Mouse (Mus musculus) ES-Bruce4 (cell line): ENCODE data around the gene Gm13279. TPM values are rescaled to one million over a fixed set of nuclear protein-coding genes. Genes with fewer than 3 reads are reported as not detected.

Experiments used
- H3K27ac ChIP-seq: 2 replicates; pipeline ENCODE4 v1.5.1; 2012; ENCODE audit warnings: low read length, inconsistent platforms; ENCODE audit not compliant: insufficient read depth
- H3K27me3 ChIP-seq: 2 replicates; pipeline ENCODE4 v1.6.1; 2012; ENCODE audit warnings: mild to moderate bottlenecking, low read length, inconsistent platforms; ENCODE audit not compliant: control insufficient read depth, poor library complexity, insufficient read depth, severe bottlenecking
- H3K36me3 ChIP-seq: 2 replicates; pipeline ENCODE4 v1.6.1; 2012; ENCODE audit warnings: inconsistent platforms, mild to moderate bottlenecking, low read length, moderate library complexity; ENCODE audit not compliant: control insufficient read depth, poor library complexity, insufficient read depth, severe bottlenecking
- H3K4me1 ChIP-seq: one replicate; pipeline ENCODE4 v1.8.1; 2011; ENCODE audit warnings: low read length; ENCODE audit not compliant: control insufficient read depth, insufficient read depth
- H3K4me3 ChIP-seq: 2 replicates; pipeline ENCODE4 v1.5.1; 2011; ENCODE audit warnings: low read depth, mild to moderate bottlenecking, low read length
- H3K9ac ChIP-seq: 2 replicates; pipeline ENCODE4 v1.6.1; 2012; ENCODE audit warnings: low read depth, mild to moderate bottlenecking, inconsistent platforms; ENCODE audit not compliant: poor library complexity, severe bottlenecking
- H3K9me3 ChIP-seq: replicated peaks from 2 replicates; pipeline ENCODE4 v1.6.1; 2012; ENCODE audit warnings: mild to moderate bottlenecking, low read length, inconsistent platforms; ENCODE audit not compliant: control insufficient read depth, poor library complexity, insufficient read depth, severe bottlenecking
- CTCF ChIP-seq: IDR thresholded peaks from one replicate; pipeline ENCODE4 v1.8.1; 2011; ENCODE audit warnings: low read depth, low read length
- EP300 ChIP-seq: IDR thresholded peaks from 2 replicates; pipeline ENCODE4 v1.6.1; 2011; ENCODE audit warnings: low read depth, low read length; ENCODE audit not compliant: insufficient read depth
- POLR2A ChIP-seq: IDR thresholded peaks from one replicate; pipeline ENCODE4 v1.8.1; 2011; ENCODE audit warnings: low read length; ENCODE audit not compliant: insufficient read depth
- polyA plus RNA-seq: library from polyadenylated mRNA; stranded (reverse); fragments of >200 nt; gene quantifications from 2 replicates; pipeline ENCODE4 v1.2.4, GENCODE M21; 2011; ENCODE audit warnings: low read depth; ENCODE audit not compliant: missing spikeins, insufficient read depth, insufficient read length

Gm13279 gene
- polyA plus RNA-seq, 1 experiment: not detected

GRCm38 (mm10) chr4:88840058-88840457 lies 42.9 kb downstream of the Gm13279 start:
- H3K36me3 ChIP-seq: no peaks in the 10 kb centered on the region
- no peak overlapping the region for H3K9ac ChIP-seq
- H3K9me3 ChIP-seq: no peaks in the 10 kb centered on the region
- no peaks in the 10 kb centered on the region for H3K27me3 ChIP-seq
- H3K4me3 ChIP-seq: no peak overlapping the region
- H3K27ac ChIP-seq: no peak overlapping the region
- H3K4me1 ChIP-seq: no peaks in the 10 kb centered on the region
- TF ChIP-seq EP300: no peak
- TF ChIP-seq CTCF: no peak
- TF ChIP-seq POLR2A: no peak

DNA sequence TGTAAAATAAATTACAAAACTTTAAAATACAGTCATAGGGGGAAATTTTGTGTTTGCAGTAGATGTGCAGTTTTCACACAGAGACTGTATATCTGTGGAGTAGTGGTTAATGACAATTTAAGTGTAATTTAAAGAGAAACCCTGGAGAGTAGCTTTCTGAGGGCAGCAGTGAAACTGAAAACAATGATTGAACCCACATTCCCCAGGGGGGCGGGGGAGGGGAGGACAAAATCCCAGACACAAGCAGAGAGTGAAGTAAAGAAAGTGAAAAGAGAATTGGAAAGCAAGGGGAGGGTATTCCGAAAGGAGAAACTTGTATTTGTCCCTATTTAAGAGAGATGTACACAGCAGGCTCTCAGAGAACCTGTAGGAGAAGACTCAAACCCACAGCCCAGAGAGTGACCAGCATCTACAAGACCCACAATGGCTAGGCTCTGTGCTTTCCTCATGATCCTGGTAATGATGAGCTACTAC lies 44.3 kb downstream of the Gm13279 start, which contains the start of gene Ifna4:
Gene Ifna4, plus strand, starts transcription at position 424 of the 474 bp plus-strand sequence.
- Histone ChIP-seq H3K36me3 (no peaks in the 10 kb centered on the region), H3K9ac (no peak within 1 kb of the TSS)
- TF ChIP-seq POLR2A (no peak), CTCF (no peak), EP300 (no peak)

DNA sequence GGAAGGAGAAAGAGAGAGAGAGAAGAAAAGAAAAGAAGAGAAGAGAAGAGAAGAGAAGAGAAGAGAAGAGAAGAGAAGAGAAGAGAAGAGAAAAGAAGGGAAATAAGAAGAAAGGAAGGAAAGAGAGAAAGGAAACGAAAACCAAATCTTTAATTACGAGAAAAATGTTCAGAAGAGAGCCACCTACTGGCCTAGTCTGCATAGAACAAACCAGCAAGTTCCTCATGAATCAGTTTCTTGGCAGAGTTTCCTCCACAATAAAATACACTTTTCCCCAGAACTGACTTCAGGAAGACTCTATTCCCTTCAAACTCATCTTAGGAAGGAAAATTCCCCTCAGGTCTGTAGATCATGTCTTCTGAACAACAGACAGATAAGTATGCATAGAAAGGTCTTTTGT lies 48.1 kb downstream of the Gm13279 start:
- H3K27ac ChIP-seq: no peak overlapping the region
- H3K9ac ChIP-seq: no peak overlapping the region
- H3K9me3 ChIP-seq: no peaks in the 10 kb centered on the region
- TF ChIP-seq CTCF: no peak
- TF ChIP-seq EP300: no peak
- TF ChIP-seq POLR2A: no peak
- H3K4me1 ChIP-seq: no peaks in the 10 kb centered on the region
- no peaks in the 10 kb centered on the region for H3K36me3 ChIP-seq
- no peak overlapping the region for H3K4me3 ChIP-seq
- no peaks in the 10 kb centered on the region for H3K27me3 ChIP-seq

More for the DNA sequence above, 44.3 kb downstream of the Gm13279 start, which contains the start of gene Ifna4:
- H3K4me1 ChIP-seq: no peaks in the 10 kb centered on the region
- H3K9me3 ChIP-seq: no peaks in the 10 kb centered on the region
- no peak within 1 kb of the TSS for H3K27ac ChIP-seq
- H3K27me3 ChIP-seq: no peaks in the 10 kb centered on the region
- no peak within 1 kb of the TSS for H3K4me3 ChIP-seq

Other genes starting within 250 kb of the Gm13279 start
- gene Ifna15, start 239.2 kb upstream of the Gm13279 start, polyA plus RNA-seq: not detected in 2 replicates
- not detected in 2 replicates for gene Ifna14, start 225.6 kb upstream of the Gm13279 start, polyA plus RNA-seq
- not detected in 2 replicates for gene Ifna9, start 205.0 kb upstream of the Gm13279 start, polyA plus RNA-seq
- not detected in 2 replicates for gene Ifna12, start 194.0 kb upstream of the Gm13279 start, polyA plus RNA-seq
- gene C87499, start 163.0 kb upstream of the Gm13279 start, polyA plus RNA-seq: not detected in 2 replicates
- gene Ifna13, start 152.9 kb upstream of the Gm13279 start, polyA plus RNA-seq: not detected in 2 replicates
- gene Ifna16, start 120.5 kb upstream of the Gm13279 start, polyA plus RNA-seq: not detected in 2 replicates
- not detected in 2 replicates for gene Ifna2, start 113.5 kb upstream of the Gm13279 start, polyA plus RNA-seq
- gene Ifnab, start 106.0 kb upstream of the Gm13279 start, polyA plus RNA-seq: not detected in 2 replicates
- gene Gm26566, start 75.6 kb upstream of the Gm13279 start, polyA plus RNA-seq: not detected in 2 replicates
- 79.5 and 83.1 TPM in 2 replicates for gene Klhl9, start 74.9 kb upstream of the Gm13279 start, polyA plus RNA-seq
- gene Gm13271, start 42.5 kb upstream of the Gm13279 start, polyA plus RNA-seq: not detected in 2 replicates
- not detected in 2 replicates for gene Gm13283, start 37.3 kb upstream of the Gm13279 start, polyA plus RNA-seq
- gene Gm13290, start 23.6 kb upstream of the Gm13279 start, polyA plus RNA-seq: not detected in 2 replicates
- gene Gm13289, start 20.5 kb upstream of the Gm13279 start, polyA plus RNA-seq: not detected in 2 replicates
- gene Gm13272, start 17.5 kb upstream of the Gm13279 start, polyA plus RNA-seq: not detected in 2 replicates
- not detected in 2 replicates for gene Ifnz, start 15.3 kb upstream of the Gm13279 start, polyA plus RNA-seq
- gene Gm13276, start 11.7 kb upstream of the Gm13279 start, polyA plus RNA-seq: not detected in 2 replicates
- not detected in 2 replicates for gene Gm13277, start 8.8 kb upstream of the Gm13279 start, polyA plus RNA-seq
- not detected in 2 replicates for gene Gm13278, start 5.8 kb upstream of the Gm13279 start, polyA plus RNA-seq
- not detected in 2 replicates for gene Gm13275, start 2.9 kb upstream of the Gm13279 start, polyA plus RNA-seq
- gene Gm13285, start 2.3 kb downstream of the Gm13279 start, polyA plus RNA-seq: not detected in 2 replicates
- not detected in 2 replicates for gene Gm13287, start 5.9 kb downstream of the Gm13279 start, polyA plus RNA-seq
- gene Gm13288, start 8.1 kb downstream of the Gm13279 start, polyA plus RNA-seq: not detected in 2 replicates
- gene Ifna7, start 18.8 kb downstream of the Gm13279 start, polyA plus RNA-seq: not detected in 2 replicates
- gene Ifna11, start 22.6 kb downstream of the Gm13279 start, polyA plus RNA-seq: not detected in 2 replicates
- gene Ifna6, start 30.0 kb downstream of the Gm13279 start, polyA plus RNA-seq: not detected in 2 replicates
- gene Ifna5, start 38.1 kb downstream of the Gm13279 start, polyA plus RNA-seq: not detected in 2 replicates
- gene Ifna4, start 44.5 kb downstream of the Gm13279 start, polyA plus RNA-seq: not detected in 2 replicates
- gene Ifna1, start 52.7 kb downstream of the Gm13279 start, polyA plus RNA-seq: not detected in 2 replicates
- not detected in 2 replicates for gene Ifne, start 82.8 kb downstream of the Gm13279 start, polyA plus RNA-seq